Mouse (Mus musculus): Measurements from ENCODE around the gene Best1. TPM values are rescaled to one million over a fixed set of nuclear protein-coding genes. Genes with fewer than 3 reads are reported as not detected.
A peak's percentile ranks its signal among the peaks of the same experiment; 100 is the strongest.
"Not testable (repeated sequence)": the region's sequence is repeated elsewhere in the genome, so short reads cannot be mapped to it uniquely, and the experiment has no call there.

Gene Best1
- polyA plus RNA-seq, 1 experiment from 2014 or later: 2.1 TPM

- H3K4me2 ChIP-seq (replicated peaks): no peak overlapping the region
- no peak overlapping the region for H3K27ac ChIP-seq
- H3K4me1 ChIP-seq: peaks cover 35% of the 10 kb centered on the region
- no peak overlapping the region for H3K9ac ChIP-seq
- ATAC-seq (ENCODE audit: low FRiP score, low read depth): no peak
- peaks cover 22% of the 10 kb centered on the region for H3K36me3 ChIP-seq
- H3K9me3 ChIP-seq: no peaks in the 10 kb centered on the region
- WGBS: 86% methylated on average over 2 of the region's 2 CpGs
- no peaks in the 10 kb centered on the region for H3K27me3 ChIP-seq
- no peak overlapping the region for H3K4me3 ChIP-seq
Observed at GRCm38 (mm10) chr19:9985900-9986421, 15.5 kb downstream of the Best1 start.

GRCm38 (mm10) chr19:9985190-9985899, 16.1 kb downstream of the Best1 start:
- H3K27ac ChIP-seq: no peak overlapping the region
- no peaks in the 10 kb centered on the region for H3K9me3 ChIP-seq
- H3K27me3 ChIP-seq: no peaks in the 10 kb centered on the region
- peaks cover 35% of the 10 kb centered on the region for H3K4me1 ChIP-seq
- no peak overlapping the region for H3K4me3 ChIP-seq
- H3K4me2 ChIP-seq (replicated peaks): no peak overlapping the region
- peaks cover 22% of the 10 kb centered on the region for H3K36me3 ChIP-seq
- no peak overlapping the region for H3K9ac ChIP-seq
- WGBS: 85% methylated on average over 6 of the region's 6 CpGs
- ATAC-seq (ENCODE audit: low FRiP score, low read depth): no peak

GRCm38 (mm10) chr19:9984111-9985055, 17.1 kb downstream of the Best1 start:
- no peak overlapping the region for H3K27ac ChIP-seq
- H3K4me3 ChIP-seq: peak overlapping the region; percentile 90
- no peaks in the 10 kb centered on the region for H3K27me3 ChIP-seq
- H3K4me1 ChIP-seq: peaks cover 35% of the 10 kb centered on the region
- no peaks in the 10 kb centered on the region for H3K9me3 ChIP-seq
- ATAC-seq (ENCODE audit: low FRiP score, low read depth): no peak
- peak overlapping the region; percentile 91 for H3K9ac ChIP-seq
- H3K4me2 ChIP-seq (replicated peaks): peak overlapping the region; percentile 96
- peaks cover 22% of the 10 kb centered on the region for H3K36me3 ChIP-seq
- whole genome bisulfite sequencing: 92% methylated on average over 20 of the region's 20 CpGs

- H3K9ac ChIP-seq: peak overlapping the region; percentile 91
- under 1% methylated on average over 31 of the region's 31 CpGs for WGBS
- H3K27ac ChIP-seq: peak overlapping the region; percentile 97
- peak overlapping the region; percentile 90 for H3K4me3 ChIP-seq
- H3K27me3 ChIP-seq: no peaks in the 10 kb centered on the region
- peak overlapping the region; percentile 96 for H3K4me2 ChIP-seq (replicated peaks)
- H3K36me3 ChIP-seq: peaks cover 22% of the 10 kb centered on the region
- ATAC-seq (ENCODE audit: low FRiP score, low read depth): peak; percentile 83
- H3K9me3 ChIP-seq: no peaks in the 10 kb centered on the region
- H3K4me1 ChIP-seq: peaks cover 39% of the 10 kb centered on the region
Observed at GRCm38 (mm10) chr19:9982852-9983542, 18.4 kb downstream of the Best1 start.

- ATAC-seq (ENCODE audit: low FRiP score, low read depth): peak; percentile 97
- WGBS: under 1% methylated on average over 57 of the region's 59 CpGs
- H3K4me3 ChIP-seq: peak overlapping the region; percentile 90
- H3K9ac ChIP-seq: peak overlapping the region; percentile 91
- H3K4me1 ChIP-seq: peaks cover 32% of the 10 kb centered on the region
- no peaks in the 10 kb centered on the region for H3K27me3 ChIP-seq
- peak overlapping the region; percentile 97 for H3K27ac ChIP-seq
- peaks cover 22% of the 10 kb centered on the region for H3K36me3 ChIP-seq
- H3K9me3 ChIP-seq: no peaks in the 10 kb centered on the region
- peak overlapping the region; percentile 96 for H3K4me2 ChIP-seq (replicated peaks)
Observed at GRCm38 (mm10) chr19:9982151-9982851, 19.1 kb downstream of the Best1 start.

- no peaks in the 10 kb centered on the region for H3K9me3 ChIP-seq
- H3K4me2 ChIP-seq (replicated peaks): peak overlapping the region; percentile 96
- H3K27ac ChIP-seq: peak overlapping the region; percentile 90
- peak overlapping the region; percentile 70 for H3K9ac ChIP-seq
- no peaks in the 10 kb centered on the region for H3K27me3 ChIP-seq
- H3K4me1 ChIP-seq: peaks cover 26% of the 10 kb centered on the region
- H3K36me3 ChIP-seq: peaks cover 22% of the 10 kb centered on the region
- peak overlapping the region; percentile 90 for H3K4me3 ChIP-seq
- no peak for ATAC-seq (ENCODE audit: low FRiP score, low read depth)
- WGBS: 72% methylated on average over 4 of the region's 4 CpGs
Observed at GRCm38 (mm10) chr19:9981621-9982020, 19.8 kb downstream of the Best1 start.

GRCm38 (mm10) chr19:9980258-9980657, 21.2 kb downstream of the Best1 start, which contains the start of gene Fth1:
Gene Fth1, plus strand, starts transcription at chr19:9980598.
- ATAC-seq (ENCODE audit: low FRiP score, low read depth): no peak
- peaks cover 26% of the 10 kb centered on the region for H3K4me1 ChIP-seq
- no peak within 1 kb of the TSS for H3K27ac ChIP-seq
- no peaks in the 10 kb centered on the region for H3K9me3 ChIP-seq
- WGBS: 88% methylated on average over 4 of the region's 4 CpGs
- no peak within 1 kb of the TSS for H3K9ac ChIP-seq
- peaks cover 14% of the 10 kb centered on the region for H3K36me3 ChIP-seq
- no peaks in the 10 kb centered on the region for H3K27me3 ChIP-seq
- no peak within 1 kb of the TSS for H3K4me2 ChIP-seq (replicated peaks)
- no peak within 1 kb of the TSS for H3K4me3 ChIP-seq

GRCm38 (mm10) chr19:9979156-9979555, 22.3 kb downstream of the Best1 start:
- no peak overlapping the region for H3K4me3 ChIP-seq
- 83% methylated on average over 2 of the region's 2 CpGs for WGBS

GRCm38 (mm10) chr19:9978431-9978951, 22.9 kb downstream of the Best1 start:
- no peaks in the 10 kb centered on the region for H3K27me3 ChIP-seq
- H3K4me1 ChIP-seq: peaks cover 13% of the 10 kb centered on the region
- WGBS: 53% methylated on average over 5 of the region's 5 CpGs
- H3K27ac ChIP-seq: no peak overlapping the region
- no peak overlapping the region for H3K4me2 ChIP-seq (replicated peaks)
- no peaks in the 10 kb centered on the region for H3K9me3 ChIP-seq
- ATAC-seq (ENCODE audit: low FRiP score, low read depth): no peak
- H3K9ac ChIP-seq: no peak overlapping the region
- H3K4me3 ChIP-seq: no peak overlapping the region
- H3K36me3 ChIP-seq: no peaks in the 10 kb centered on the region

More at GRCm38 (mm10) chr19:9979156-9979555, 22.3 kb downstream of the Best1 start:
- Histone ChIP-seq H3K4me1 (peaks cover 20% of the 10 kb centered on the region), H3K36me3 (peaks cover 3% of the 10 kb centered on the region), H3K4me2 (replicated peaks) (no peak overlapping the region), H3K27me3 (no peaks in the 10 kb centered on the region), H3K9me3 (no peaks in the 10 kb centered on the region), H3K27ac (no peak overlapping the region), H3K9ac (no peak overlapping the region)
- ATAC-seq (ENCODE audit: low FRiP score, low read depth): no peak

- no peak overlapping the region for H3K27ac ChIP-seq
- no peaks in the 10 kb centered on the region for H3K9me3 ChIP-seq
- no peak; the same call in 1 of the 2 replicates for ATAC-seq (ENCODE audit: low FRiP score, low read depth)
- 79% methylated on average over 10 of the region's 10 CpGs for whole genome bisulfite sequencing
- H3K4me2 ChIP-seq (replicated peaks): no peak overlapping the region
- H3K27me3 ChIP-seq: no peaks in the 10 kb centered on the region
- H3K4me1 ChIP-seq: peaks cover 11% of the 10 kb centered on the region
- H3K36me3 ChIP-seq: no peaks in the 10 kb centered on the region
- no peak overlapping the region for H3K9ac ChIP-seq
- H3K4me3 ChIP-seq: no peak overlapping the region
Observed at GRCm38 (mm10) chr19:9977085-9977484, 24.3 kb downstream of the Best1 start.

GRCm38 (mm10) chr19:9974853-9975252, 26.6 kb downstream of the Best1 start:
- H3K27ac ChIP-seq; H3K9me3 ChIP-seq; H3K4me3 ChIP-seq; H3K4me1 ChIP-seq; H3K4me2 ChIP-seq (replicated peaks); H3K36me3 ChIP-seq; H3K9ac ChIP-seq; ATAC-seq (ENCODE audit: low FRiP score, low read depth); H3K27me3 ChIP-seq: not testable (repeated sequence)
- WGBS: 53% methylated on average over 2 of the region's 2 CpGs
